Mouse (Mus musculus) cerebellum, postnatal 14 days (tissue): ENCODE measurements around the gene Gm10135.
A peak's percentile ranks its signal among the peaks of the same experiment; 100 is the strongest.
"Not testable (repeated sequence)": the region's sequence is repeated elsewhere in the genome, so short reads cannot be mapped to it uniquely, and the experiment has no call there.

ENCODE experiments used
- DNase-seq, 2 experiments: peaks; one replicate each; pipeline ENCODE4 v3.0.0; 2021; ENCODE audit warnings: mixed read lengths in 2 of 2

Gene Gm10135

GRCm38 (mm10) chr5:72974602-72975001, at the start of gene Gm10135:
Gene Gm10135 (minus strand): TSS chr5:72974702.
- no peak for DNase-seq

DNA sequence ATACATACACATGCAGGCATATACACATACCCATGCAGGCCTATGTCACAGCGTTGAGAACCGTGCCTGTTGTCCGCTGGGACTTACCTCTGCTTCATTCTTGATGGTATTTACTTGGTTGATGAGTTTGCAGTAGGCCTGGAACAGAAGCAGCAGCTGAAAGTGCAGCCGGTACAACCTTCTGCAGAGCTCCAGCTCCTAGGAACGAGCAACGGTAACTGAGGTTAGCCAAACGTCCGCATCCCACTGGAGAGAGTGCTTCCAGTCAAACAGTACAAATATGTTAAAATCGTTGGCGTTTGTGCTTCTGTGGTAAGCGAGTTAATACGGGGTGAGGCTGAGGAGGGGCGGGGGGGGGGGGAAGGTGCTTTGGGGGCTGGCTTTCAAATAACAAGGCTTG, 49.3 kb upstream of the Gm10135 start:
- DNase-seq: no peak

- DNase-seq: no peak
These were observed 40.2 kb upstream of the Gm10135 start for GRCm38 (mm10) chr5:73014745-73015144.

DNA sequence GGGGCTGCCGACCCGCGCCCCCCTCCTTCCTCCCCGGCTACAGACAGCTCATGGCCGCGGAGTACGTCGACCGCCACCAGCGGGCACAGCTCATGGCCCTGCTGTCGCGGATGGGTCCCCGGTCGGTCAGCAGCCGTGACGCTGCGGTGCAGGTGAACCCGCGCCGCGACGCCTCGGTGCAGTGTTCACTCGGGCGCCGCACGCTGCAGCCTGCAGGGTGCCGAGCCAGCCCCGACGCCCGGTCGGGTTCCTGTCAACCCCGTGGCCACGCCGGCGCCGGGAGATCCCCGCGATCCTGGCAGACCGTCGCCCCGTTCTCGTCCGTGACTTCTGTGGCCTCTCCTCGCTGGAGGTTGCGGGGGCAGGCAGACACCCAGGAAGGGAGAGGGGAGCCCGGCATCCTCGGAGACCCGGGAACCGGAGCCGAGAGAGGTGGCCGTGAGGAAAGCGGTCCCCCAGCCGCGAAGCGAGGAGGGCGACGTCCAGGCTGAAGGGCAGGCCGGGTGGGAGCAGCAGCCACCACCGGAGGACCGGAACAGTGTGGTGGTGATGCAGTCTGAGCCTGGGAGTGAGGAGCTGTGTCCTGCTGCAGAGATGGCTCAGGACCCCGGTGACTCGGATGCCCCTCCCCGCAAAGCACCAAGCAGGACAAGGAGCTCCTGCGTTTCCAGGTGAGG, 39.2 kb upstream of the Gm10135 start:
- peak in 1 of 2 experiments; percentile 9 for DNase-seq

DNA sequence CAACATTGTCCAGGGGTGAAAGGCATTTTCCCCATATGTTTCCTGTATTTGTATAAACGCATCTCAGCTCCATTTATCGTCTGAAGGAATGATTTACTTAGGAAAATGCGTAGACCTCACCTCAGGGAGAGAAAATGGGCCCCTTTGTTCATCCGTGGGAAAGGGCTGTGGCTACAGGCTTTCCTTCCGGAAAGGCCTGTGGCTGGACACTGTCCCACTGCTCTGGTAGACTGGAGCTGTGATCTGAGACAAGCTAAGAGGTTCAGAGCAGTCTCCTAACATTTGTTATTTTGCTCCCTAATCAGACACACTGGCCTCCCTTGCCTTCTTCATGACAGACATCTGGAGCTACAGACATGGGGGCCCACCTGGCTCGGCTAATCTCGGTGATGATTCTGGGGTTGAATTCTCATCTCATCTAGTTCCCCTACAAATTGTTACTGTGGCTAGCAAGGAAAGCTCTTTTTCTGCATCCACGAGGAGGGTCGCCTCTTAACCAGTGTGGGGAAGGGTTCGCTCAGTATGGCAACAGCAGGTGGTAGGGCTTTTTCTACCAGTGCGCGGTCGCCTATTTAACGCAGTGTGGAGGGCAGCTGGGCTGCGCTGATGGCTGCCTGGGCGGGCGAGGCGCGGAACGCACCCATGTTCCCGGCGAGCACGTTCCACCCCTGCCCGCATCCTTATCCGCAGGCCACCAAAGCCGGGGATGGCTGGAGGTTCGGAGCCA, 38.5 kb upstream of the Gm10135 start:
- DNase-seq: not testable (repeated sequence)

DNA sequence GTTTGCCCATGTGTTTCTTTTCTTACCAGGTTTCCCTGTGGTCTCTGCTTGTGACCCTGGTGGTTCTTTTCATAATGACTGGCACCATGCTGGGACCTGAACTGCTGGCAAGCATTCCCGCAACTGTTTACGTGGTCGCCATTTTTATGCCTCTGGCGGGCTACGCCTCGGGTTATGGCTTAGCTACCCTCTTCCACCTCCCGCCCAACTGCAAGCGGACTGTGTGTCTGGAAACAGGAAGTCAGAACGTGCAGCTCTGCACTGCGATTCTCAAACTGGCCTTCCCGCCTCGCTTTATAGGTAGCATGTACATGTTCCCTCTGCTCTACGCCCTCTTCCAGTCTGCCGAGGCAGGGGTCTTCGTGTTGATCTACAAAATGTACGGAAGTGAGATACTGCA, 37.3 kb upstream of the Gm10135 start:
- not testable (repeated sequence) for DNase-seq

GRCm38 (mm10) chr5:73008230-73008629, 33.7 kb upstream of the Gm10135 start:
- DNase-seq: not testable (repeated sequence)

GRCm38 (mm10) chr5:73007582-73007959, 33.1 kb upstream of the Gm10135 start:
- DNase-seq: no peak

DNA sequence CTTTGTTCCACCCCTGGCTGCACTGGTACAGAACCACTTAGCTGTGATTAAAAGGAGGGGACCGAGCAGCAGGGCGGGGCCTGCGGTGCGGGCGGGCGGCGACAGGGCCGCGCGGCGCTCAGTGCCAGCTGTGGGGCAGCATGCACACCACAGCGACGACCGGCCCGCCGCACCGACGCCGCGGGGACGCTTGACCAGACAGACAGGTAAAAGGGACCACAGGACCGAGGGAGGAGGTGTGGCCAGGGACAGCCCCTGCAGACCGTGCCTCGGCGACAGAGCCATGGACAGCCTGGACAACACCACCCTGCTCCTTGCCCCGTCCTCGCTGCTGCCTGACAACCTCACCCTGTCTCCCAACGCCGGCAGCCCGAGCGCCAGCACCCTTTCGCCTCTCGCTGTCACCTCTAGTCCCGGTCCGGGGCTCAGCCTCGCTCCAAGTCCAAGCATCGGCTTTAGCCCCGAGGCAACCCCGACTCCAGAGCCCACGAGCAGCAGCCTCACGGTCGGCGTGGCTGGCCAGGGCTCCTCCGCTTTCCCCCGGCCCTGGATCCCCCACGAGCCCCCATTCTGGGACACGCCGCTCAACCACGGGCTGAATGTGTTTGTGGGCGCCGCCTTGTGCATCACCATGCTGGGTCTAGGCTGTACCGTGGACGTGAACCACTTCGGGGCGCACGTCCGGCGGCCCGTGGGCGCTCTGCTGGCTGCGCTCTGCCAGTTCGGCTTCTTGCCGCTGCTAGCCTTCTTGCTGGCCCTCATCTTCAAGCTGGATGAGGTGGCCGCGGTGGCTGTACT, 32.5 kb upstream of the Gm10135 start, which contains the start of gene Slc10a4:
Gene Slc10a4, plus strand, starts transcription at position 100 of the 798 bp plus-strand sequence.
- DNase-seq: peak in 1 of 2 experiments; percentile 18

GRCm38 (mm10) chr5:73004046-73004445, 29.5 kb upstream of the Gm10135 start:
- no peak for DNase-seq

- not testable (repeated sequence) for DNase-seq
These were observed 24.0 kb upstream of the Gm10135 start for GRCm38 (mm10) chr5:72998546-72998945.

DNA sequence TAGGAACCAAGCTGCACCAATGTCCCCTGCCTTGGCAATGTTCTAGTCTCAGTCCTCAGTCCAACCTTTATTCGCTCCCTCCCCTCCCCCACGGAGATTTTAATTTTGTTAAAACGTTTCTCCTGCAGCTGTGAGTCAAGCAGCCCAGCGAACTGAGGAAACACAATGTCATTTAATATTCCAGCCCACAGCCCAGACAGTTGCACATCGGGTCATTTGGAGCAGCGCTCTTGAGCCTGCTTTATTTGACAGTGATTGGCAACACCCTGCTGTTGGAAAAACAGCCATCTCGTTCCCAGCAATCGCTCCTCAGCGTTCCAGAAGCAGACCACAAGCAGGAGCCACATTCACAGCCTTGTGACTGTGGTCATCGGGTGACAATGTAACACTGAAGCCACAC, 20.9 kb upstream of the Gm10135 start:
- no peak for DNase-seq

DNA sequence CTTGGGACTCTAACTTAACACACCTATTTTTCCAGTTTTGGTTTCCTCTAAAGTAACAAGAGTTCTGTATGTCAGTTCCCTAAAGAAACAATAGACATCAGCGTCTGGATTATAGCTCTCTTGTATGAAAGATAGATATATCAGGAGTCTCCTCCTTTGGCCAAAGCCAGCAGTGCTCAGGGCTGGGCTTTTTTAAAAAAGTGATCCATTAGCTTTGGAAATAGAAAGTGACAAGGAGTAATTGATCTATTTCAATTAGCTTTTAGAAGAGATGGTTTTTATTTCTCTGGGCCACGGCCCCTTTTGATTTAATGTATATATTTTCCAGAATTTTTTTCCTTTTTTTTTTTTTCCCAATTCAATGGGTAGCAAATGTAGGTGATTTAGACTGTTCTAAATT, 20.4 kb upstream of the Gm10135 start:
- no peak for DNase-seq

GRCm38 (mm10) chr5:72994424-72994823, 19.9 kb upstream of the Gm10135 start:
- DNase-seq: no peak

DNA sequence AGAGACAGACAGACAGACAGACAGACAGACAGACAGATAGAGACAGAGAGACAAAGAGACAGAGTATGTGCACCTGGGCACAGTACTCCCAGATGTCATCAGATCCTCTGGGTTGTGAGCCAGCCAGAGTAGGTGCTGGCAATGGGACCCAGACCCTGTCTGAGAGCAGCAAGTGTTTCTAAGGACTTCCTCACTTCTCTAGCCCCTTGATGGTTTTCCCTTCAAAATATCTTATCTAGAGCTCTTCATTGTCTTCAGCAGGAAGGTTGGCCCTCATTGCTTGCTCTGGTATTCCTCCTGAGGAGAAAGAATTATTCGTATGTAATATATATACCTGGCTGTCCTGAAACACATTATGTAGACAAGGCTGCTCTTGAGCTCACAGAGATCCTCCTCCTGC, 18.0 kb upstream of the Gm10135 start:
- no peak for DNase-seq

GRCm38 (mm10) chr5:72989756-72990155, 15.3 kb upstream of the Gm10135 start:
- DNase-seq: no peak

- no peak for DNase-seq
These were observed 13.3 kb upstream of the Gm10135 start for GRCm38 (mm10) chr5:72987786-72988185.

- DNase-seq: peak; percentile 15 to 59
These were observed 9.6 kb upstream of the Gm10135 start for GRCm38 (mm10) chr5:72984091-72984490.

GRCm38 (mm10) chr5:72976539-72976938, 2.0 kb upstream of the Gm10135 start:
- DNase-seq: no peak

GRCm38 (mm10) chr5:72975996-72976395, 1.5 kb upstream of the Gm10135 start:
- DNase-seq: no peak

GRCm38 (mm10) chr5:72972934-72973333, 1.6 kb downstream of the Gm10135 start:
- no peak for DNase-seq

DNA sequence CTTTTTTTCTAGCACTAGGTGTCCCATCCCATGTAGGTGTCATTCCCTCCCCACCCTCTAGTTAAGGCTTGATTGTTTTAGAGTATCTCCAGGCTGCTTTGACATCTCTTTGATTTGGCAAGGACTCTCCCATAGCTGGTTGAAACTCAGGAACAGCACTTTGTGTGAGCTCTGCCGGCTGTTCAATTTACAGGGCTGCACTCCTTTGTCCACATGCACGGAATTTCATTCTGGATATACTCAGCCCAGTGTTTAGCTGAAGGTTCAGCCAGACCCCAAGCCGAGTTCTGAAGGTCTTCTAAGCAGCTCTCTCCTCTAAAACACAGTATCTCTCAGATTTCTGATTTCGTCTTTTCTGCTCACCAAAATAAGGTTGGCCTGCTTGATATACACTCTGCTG, 2.1 kb downstream of the Gm10135 start:
- no peak for DNase-seq

GRCm38 (mm10) chr5:72965706-72966105, 8.8 kb downstream of the Gm10135 start:
- no peak for DNase-seq

DNA sequence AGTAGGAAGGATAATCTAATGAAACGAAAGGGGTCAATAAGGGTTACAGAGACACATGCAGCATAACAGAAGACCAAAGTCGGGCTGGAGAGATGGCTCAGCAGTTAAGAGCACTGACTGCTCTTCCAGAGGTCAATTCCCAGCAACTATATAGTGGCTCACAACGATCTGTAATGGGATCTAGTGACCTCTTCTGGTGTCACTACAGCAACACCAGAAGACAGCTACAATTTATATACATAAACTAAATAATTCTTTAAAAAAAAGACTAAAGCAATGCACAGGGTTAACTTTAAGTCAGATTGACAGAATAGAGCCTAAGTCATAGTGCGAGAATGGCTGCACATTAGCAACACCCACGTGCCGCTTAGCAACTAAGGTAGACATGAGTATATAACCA, 14.4 kb downstream of the Gm10135 start:
- no peak for DNase-seq
